Mouse (Mus musculus): ENCODE results near the gene Atxn1.

- no peak for TF ChIP-seq CTCF (IDR thresholded peaks at IDR 0.05; ENCODE audit: borderline replicate concordance, insufficient read depth, low read length)
- TF ChIP-seq POLR2A (IDR thresholded peaks at IDR 0.05; ENCODE audit: low read depth, low read length), result no peak
Observed at GRCm38 (mm10) chr13:45859081-45859709, 105.6 kb downstream of the Atxn1 start.
